Mouse (Mus musculus) layer of hippocampus, postnatal 25 days (tissue): ENCODE results near the gene Slc43a3. TPM values are rescaled to one million over a fixed set of nuclear protein-coding genes. Genes with fewer than 3 reads are reported as not detected.
"Not testable (repeated sequence)": the region's sequence is repeated elsewhere in the genome, so short reads cannot be mapped to it uniquely, and the experiment has no call there.

Experiments
- DNase-seq, 2 experiments: peaks; one replicate each; pipeline ENCODE4 v3.0.0; 2022; ENCODE audit warnings: mixed read lengths in 2 of 2, low spot score in 1 of 2; ENCODE audit errors: extremely low spot score in 1 of 2
- total RNA-seq, 2 experiments: library from RNA; stranded (reverse); gene quantifications; 2 replicates each; pipeline ENCODE4 v1.2.3; 2021

Gene Slc43a3
- under 1 TPM; 0.82 to 0.98 TPM for total RNA-seq

DNA sequence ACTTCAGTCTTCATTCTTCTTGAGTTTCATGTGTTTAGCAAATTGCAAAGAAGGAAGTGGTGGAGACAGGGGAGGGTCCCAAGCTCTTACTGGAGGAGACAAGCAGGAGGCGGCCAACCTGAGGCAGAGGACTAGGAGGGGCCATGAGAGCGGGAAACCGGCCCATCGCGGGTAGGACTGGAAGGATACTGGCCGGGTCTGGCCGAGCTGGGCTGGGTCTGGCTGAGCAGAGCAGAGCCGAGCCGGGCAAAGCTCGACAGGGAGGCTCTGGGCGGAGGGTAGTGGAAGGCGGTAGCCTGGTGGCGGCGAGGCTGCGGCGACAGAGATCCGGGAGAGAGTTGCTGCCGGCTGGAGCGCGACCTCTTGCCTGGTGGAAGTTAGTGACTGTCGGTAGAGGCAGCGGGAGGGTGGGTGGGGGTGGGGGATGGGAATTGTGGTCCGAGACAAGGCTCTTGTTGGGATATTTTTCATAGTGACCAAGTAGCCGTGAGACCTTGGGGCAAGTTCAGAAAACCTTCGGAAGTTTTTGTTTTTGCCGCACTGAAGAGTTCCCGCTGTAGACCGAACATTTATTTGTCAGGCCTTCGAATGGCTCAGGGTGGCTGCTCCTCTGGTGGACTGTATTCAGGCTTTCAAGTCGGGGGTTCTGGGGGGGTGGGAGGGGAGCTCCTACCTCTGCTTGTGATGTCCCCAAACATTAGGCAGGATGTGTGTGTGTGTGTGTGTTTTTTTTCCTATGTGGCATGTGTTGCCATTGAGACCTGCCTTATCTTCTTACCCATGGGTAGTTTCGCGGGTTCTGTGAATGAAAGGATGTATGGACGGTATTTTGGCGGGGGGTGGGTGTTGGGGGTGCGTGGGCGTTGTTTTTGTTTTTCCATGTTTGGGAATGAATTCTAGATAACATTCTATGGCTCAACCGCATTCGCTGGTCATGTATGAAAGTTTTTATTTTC, at the start of gene Slc43a3:
Gene Slc43a3 (plus strand): TSS at position 106 of the 956 bp plus-strand sequence.
- DNase-seq: no peak

DNA sequence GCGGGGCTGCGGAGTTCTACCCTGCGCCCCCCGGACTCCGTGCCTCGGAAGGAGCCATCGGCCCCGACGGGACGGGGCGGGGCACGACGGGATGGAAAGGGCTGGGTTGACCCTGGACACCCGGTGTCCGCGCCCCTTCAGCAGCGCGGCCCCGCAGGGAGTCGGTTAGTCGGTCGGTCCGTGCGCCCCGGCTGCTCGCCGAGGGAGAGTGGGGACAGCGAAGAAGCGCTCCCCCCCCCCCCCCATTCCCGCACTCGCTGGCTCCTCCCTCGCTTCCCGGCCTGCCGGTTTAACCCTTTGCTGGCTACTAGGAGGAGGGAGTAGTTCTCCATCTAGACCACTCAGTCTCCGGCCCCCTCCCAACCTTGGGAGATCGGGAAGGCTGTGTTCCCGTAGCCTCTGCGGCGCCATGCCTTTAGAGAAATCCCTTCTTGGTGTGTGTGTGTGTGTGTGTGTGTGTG, 49.5 kb upstream of the Slc43a3 start:
- no peak for DNase-seq

DNA sequence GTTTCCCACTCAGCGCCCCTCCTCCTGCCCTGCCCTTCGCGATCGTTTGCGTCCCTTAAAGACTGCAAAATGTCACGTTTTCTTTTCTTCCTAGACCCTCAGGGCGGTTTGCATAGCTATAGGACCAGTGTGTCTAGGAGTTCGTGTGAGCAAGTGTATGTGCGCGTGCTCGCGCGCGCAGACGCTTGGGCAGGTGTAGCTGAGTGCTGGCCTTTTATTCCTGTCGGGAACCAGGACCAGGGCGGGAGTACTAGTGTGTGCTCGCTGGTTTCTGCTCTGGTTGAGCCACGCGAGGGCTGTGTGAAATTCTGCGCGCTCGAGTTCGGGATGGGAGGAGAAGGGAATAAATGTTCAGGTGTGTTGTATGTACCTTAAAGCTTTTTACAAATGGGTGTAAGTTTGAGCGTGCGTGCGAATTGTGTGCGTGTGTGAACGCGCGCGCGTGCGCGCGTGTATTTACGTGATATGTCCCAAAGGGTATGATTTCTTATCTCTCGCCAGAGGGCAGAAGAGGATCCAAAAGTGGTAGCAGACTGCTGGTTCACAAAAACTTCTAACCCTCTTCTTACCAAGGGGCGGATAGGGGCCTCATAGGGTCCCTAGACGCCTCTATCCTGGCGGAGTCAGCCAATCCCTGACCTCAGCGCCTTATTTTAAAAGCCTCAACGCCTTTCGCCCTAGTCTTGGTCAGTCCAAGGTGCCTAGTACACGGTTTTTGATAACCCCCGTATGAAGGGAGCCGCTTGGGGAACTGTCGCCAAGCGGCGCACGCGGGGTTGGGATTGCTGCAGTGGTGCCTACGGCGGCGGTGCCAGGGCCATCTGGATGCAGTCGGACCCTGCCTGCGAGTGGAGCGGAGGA, 48.7 kb upstream of the Slc43a3 start:
- no peak for DNase-seq

DNA sequence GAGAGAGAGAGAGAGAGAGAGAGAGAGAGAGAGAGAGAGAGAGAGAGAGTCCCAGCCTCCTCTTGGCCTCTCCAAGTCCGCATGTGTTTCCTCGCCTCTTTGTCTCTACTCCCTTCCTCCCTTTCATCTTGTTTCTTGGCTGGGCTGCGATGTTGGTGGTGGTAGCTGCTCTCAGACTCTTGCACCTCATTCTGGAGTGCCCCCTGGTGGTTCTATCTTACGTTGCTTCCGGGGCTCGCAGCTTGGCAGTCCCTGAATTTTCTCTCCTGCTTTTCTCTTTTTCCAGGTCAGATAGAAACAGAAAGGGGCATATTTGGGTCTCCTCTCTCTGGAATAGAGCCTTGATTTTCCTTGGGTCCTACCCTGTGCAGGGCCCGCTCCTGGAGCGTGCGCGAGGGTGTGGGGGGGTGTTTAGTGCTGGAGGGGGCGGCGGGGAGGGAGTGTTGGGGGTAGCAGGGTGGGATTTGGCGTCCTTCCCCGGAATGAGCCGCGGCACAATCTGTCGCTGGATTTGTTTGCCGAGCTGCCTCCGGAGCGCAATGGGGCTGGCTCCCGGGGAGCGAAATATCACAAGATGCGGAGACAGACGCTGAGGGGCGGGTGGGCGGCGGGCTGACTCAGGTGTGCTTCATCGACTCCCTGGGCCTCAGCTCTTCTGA, 47.6 kb upstream of the Slc43a3 start:
- DNase-seq: peak in 1 of 2 experiments; percentile 80

- DNase-seq: no peak
These were observed 46.9 kb upstream of the Slc43a3 start for GRCm38 (mm10) chr2:84889316-84890044.

- peak in 1 of 2 experiments; percentile 86 for DNase-seq
These were observed 46.4 kb upstream of the Slc43a3 start for GRCm38 (mm10) chr2:84890045-84890340.

DNA sequence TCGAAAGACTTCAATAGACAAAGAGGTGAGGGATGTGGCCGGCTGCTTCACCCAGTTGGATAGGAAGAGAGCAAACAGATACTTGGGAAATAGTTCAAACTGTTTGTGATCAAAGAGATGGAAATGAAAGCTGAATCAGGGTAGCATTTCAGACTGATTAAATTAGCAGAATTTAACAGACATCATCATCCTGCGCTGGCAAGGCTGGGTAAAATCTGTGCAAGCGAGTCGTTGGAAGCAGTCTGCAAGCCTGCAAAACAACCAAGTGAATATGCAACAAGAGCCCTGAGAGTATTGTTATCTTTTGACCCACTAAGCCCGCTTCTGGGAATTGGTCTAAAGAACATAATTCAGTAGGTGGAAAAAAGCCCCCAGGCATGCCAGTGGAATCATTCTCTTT, 43.0 kb upstream of the Slc43a3 start:
- no peak for DNase-seq

DNA sequence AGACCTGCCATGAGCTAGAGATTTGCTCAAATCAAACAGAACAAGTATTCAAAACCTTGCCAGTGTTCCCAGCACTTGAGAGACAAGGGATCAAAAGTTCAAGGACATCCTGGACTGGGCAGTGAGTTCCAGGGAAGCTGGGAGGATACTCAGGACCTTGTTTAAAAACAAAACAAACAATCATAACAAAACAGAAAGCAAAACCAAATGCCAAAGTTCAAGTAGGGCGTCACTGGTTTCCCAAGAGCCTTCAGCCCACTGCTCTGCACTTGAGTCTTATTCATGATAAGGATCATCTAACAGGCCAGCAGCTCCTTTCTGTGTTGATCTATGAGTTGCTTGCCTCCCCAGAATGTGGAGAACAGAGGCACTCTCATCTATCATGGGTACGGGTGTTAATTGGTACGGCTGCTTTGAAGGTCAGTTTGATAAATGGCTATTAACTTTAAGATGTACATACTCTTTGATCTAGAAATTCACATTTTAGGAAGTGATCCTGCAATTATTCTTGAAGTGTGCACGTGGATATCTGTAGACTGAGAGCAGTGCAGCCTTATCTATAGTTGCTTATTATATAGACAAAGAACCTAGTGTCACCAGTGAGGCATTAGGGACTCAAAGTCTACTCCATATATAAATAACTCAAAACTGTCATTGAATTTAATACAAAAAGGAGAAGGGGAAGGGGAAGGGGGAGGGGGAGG, 40.7 kb upstream of the Slc43a3 start:
- no peak for DNase-seq

DNA sequence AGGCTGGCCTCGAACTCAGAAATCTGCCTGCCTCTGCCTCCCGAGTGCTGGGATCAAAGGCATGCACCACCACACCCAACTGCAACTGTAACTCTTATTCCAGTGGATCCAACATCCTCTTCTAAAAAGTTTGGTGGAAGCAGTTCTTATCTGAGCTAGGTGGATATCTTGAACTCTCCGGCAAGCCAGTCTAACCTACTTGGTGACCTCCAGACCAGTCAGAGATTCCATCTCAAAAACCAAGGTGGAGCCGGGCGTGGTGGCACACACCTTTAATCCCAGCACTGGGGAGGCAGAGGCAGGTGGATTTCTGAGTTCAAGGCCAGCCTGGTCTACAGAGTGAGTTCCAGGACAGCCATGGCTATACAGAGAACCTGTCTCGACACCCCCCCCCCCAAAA, 39.7 kb upstream of the Slc43a3 start:
- not testable (repeated sequence) for DNase-seq

- DNase-seq: no peak
These were observed 23.7 kb upstream of the Slc43a3 start for GRCm38 (mm10) chr2:84912722-84913121.

DNA sequence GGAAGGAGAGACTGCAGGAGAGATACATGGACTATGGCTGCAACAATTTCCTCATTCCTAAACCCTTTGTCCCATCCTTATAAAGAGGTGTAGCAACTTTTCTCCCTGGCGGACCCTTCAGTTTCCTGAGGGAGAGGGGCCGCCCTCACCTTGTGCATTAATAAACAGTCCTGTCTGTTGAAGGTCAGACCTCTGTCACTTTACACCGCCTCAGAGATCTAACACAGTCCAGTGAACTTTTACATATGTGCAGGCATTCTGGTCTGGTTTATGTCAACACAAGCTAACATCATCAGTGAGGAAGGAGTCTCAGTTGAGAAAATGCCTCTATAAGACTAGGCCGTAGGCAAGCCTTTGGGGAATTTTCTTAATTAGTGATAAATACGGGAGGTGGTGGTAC, 22.5 kb upstream of the Slc43a3 start:
- DNase-seq: no peak

DNA sequence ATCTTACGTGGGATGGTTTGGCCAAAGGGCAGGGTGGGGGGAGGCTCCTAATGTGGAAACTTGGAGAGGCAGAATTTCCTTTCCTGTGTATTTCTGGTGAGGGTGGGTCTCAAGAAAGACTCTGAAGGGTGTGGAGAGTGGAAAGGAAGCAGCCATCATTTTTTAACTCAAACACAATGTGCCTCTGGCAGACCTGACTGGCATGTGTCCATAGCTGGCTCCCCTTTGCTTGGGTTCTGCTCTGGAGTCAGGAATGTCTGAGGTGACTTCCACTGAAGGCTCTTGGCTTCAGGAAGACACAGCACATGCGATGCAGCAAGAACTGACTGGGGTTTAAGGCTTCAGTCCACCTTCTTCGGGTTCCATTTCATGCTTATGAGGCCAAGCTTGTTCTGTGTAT, 21.0 kb upstream of the Slc43a3 start:
- no peak for DNase-seq

DNA sequence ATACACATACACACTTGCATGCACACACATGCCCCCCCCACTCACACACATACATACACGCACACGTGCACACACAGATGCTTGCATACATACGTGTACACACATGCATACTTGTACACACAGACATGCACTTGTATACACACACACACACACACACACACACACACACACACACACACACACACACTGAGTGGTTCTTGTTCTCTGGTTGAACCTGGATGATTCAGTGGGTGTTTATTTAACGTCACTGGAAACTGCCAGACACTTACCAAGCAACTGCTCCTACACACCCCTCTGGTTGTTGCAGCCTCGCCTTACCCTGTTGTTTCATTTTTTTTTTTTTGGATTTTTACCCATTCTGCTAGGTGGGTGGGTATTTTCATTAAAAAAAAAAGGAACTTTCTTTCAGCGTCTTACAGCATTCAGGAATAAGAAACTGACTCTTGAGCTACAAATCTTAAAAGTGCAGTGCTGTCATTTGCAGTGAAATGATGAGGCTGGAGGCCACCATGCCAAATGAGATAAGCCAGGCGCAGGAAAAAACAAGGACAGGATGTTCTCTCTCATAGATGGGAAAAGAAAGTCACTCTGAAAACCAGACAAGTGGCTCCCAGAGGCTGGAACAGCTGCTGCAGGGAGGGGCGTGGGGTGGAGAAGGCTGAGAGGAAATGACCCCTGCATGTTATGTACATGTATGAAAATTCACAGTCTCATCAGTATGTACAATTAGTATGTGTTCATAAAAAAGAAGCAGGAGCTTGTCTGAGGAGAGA, 19.6 kb upstream of the Slc43a3 start:
- DNase-seq: no peak

- no peak for DNase-seq
These were observed 18.2 kb upstream of the Slc43a3 start for GRCm38 (mm10) chr2:84918188-84918587.

DNA sequence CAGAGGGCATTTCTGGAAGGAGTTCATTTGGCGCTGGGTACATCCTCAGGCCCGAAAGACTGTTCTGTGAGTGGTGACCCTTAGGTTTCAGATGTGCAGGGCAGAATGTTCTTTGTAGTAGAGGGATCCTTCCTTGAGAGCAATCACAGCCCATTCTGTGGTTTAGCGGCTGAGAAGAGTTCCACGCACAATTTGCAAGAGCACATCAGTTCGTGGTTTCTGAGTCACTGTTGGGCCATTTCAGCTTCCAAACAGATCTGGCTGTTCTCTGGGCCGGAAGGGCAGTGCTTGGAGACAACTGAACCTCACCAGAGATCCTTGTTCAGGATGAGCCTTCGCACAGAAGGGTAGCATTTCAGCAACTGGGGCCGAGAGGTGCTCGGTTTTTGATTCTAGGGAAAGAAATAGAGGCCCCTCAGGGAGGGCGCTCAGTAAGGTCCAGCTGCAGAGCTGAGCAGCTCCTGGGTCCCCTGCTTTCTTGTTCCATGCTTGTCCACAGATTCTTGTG, 16.7 kb upstream of the Slc43a3 start:
- DNase-seq: no peak

GRCm38 (mm10) chr2:84930186-84930585, 6.2 kb upstream of the Slc43a3 start:
- no peak for DNase-seq

DNA sequence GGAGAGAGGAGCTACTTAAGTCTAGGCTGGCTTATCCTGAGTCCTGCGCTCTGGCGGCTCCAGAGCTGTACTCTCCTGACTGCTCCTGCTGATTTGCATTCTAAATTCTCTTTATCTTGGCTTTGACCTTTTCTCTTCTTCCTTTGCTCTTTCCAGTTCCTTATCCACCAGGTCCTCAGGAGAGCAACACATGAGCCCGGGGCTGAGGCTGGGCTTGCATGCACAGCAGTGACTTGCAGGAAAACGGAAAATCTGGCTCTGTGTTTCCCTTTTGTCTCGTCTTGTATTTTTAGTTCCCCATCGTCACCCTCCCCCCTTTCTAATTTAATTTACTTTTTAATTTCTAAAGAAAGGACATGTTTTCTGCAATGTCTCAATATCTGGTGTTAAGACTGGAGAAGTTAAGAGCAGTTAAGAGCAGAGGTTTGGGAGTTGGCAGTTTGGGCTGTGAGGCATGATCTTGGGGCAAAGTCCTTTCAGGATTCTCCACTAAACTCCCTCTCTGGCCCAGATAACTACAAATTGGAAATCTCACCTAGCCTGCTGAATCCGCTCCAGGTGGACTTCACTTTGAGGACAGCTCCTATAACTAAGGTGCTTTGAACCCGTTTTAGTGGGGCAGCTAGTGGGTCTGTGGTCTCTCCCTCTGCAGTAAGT, 2.3 kb upstream of the Slc43a3 start:
- DNase-seq: no peak

- DNase-seq: no peak
These were observed 1.8 kb upstream of the Slc43a3 start for GRCm38 (mm10) chr2:84934649-84935007.
